Mouse (Mus musculus) 416B (cell line): ENCODE results near the gene Capn3.

Experiments
- DNase-seq: peaks from one replicate; pipeline ENCODE4 v3.0.0; 2011; ENCODE audit warnings: low read depth

Capn3 gene

DNA sequence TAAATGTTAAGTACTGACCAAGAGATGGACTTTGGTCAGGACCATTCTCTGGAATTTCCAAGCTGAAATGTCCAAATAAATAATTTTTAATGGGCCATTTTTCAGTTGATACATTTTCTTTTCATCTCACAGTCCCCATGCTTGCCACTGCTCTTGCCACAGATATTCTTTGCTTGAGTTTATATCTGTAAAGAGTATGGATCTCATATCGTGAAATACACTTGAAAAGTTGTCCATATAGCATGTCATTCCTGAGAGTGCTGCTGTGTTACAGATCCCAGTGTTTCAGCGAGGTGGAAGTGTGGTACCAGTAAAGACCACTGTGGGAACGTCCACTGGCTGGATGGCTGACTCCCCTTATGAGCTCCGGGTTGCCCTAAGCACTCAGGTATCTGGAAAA lies at the start of gene Capn3:
TSS of gene Capn3 (plus strand) at position 301 of the 400 bp plus-strand sequence.
- no peak for DNase-seq

DNA sequence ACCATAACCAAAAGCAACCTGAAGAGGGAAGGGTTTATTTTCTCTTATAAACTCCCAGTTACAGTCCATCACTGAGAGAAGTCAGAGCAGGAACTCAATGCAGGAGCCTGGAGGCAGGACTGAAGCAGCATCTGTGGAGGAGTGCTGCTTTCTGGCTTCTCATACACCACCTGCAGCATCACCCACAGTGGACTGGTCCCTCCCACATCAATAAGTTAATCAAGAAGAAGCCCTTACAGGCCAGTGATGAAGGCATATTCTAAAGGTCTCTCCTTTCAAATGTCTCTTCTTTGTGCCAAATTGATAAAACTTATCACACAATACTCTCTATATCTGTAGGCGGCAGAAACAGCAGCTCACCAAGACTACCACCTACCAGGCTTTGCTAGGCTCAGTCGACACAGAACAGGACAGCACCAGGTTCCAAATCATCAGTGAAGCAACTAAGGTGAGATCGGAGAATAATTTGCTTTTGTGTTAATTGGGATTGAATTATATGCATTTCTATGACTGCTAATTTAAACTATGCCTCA lies 44.7 kb upstream of the Capn3 start:
- DNase-seq = no peak

DNA sequence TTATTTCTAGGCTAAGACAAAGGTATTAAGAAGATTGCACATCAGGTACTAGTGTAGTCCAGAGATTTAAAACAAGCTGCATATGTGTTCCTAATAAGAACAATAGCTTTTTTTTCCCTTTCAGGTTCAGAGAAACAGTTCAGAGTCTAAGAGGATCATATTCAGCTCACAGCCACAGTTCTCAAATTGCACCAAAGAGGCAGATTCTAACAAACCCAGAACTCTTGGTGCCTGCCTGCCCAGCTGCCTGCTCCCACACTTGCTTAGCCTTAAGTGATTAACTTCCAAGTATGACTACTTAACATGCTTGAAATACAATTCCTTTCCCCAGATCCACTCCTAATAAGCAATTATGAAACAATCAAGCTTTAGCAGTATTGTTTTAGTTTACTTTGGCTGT lies 41.7 kb upstream of the Capn3 start:
- no peak for DNase-seq

DNA sequence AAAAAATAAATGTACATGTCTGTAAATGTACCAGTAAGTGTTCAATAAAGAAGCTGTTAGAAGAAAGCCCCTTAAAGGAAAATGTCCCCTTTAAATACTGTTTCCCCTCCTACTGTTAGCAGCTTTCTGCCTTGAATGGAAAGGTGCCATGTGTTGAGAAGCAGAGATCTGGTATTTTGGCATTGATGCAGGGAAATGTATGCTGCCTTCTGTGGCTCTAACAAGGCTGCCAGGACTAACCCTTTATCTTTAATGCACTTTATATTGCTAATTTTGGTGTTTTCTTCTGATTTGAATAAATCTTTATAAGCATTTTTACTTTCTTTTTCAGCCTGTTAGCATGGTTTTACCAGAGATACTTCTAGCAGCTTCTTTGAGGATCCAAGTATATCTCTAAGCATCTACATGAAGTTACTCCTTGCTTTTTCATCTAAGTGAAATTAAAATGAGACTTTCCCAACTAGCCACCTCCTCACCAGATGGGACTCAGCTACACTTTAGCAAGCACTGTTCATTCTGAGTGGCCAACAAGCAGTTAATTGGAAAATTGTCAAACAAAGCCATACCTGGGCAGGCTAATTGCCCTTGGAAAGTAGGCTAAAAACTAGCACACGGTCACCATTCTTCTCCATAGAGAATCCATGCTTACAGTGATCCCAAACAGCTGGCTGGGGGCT lies 40.9 kb upstream of the Capn3 start:
- DNase-seq = no peak

DNA sequence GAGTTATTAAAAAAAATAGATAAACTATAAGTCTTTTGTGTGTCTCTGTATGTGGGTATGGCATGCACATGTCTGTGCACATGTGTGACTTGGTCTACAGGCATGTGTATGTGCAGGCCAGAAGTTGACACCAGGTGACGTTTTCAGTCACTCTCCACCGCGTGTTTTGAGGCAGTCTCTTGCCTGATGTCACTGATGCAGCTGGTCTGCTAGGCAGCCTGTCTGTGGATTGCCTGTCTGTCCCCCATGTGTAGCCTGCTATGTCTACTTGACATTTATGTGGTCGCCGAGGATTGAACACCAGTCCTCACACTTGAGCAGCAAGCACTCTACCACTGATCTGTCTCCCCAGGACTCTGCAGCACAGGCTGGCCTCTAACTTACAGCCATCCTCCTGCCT lies 31.4 kb upstream of the Capn3 start:
- DNase-seq = no peak

DNA sequence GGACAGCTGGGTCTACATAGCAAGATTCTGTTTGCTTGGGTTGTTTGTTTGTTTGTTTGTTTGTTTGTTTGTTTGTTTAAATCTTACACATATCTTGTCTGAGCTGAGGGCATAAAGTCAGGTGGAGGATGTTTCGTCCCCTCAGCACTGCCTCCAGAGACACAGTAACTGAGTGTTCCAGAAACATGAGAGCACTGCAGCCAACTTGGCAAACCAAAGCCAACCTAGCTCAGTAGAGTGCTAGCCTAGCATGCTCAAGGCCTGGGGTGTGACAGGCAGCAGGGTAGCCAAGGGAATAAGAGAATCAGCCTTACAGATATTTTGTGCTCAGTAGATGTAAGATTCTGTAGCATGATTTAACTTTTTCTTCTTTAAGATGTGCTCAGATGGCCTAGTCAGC lies 11.3 kb upstream of the Capn3 start:
- no peak for DNase-seq

DNA sequence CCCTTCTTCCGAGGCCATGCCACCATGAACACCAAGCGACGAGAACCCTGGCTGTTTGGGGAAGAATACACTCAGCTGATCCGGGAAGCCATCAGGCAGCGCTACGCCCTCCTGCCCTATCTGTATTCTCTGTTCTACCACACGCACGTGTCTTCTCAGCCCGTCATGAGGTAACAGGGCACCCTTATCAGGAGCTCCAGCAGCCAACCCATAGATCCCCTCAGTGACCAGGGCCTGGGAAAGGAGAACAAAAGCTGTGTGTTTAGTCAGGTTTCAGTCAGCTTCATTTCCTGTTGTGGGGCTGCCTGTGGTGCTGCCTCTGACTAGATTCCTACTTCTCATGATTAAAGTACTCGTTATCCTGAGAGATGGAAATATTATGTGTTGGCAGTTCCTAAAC lies 9.4 kb upstream of the Capn3 start:
- DNase-seq = peak; percentile 87

DNA sequence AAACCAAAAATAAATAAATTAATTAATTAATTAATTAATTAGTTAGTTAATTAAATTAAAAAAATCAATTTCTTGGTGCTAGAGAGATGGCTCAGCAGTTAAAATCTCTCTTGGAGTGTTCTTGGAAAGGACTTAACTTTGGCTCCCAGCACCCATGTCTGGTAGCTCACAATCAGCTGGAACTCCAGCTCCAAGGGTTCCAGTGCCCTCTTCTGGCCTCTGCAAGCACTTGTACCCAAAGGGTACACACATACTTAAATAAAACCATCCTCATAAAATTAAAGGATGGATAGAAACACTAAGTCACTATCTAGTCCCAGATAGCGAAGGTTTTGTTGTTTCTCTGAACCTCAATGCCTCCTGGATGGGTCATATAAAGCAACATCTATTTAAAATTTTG lies 8.5 kb upstream of the Capn3 start:
- peak; percentile 57 for DNase-seq

DNA sequence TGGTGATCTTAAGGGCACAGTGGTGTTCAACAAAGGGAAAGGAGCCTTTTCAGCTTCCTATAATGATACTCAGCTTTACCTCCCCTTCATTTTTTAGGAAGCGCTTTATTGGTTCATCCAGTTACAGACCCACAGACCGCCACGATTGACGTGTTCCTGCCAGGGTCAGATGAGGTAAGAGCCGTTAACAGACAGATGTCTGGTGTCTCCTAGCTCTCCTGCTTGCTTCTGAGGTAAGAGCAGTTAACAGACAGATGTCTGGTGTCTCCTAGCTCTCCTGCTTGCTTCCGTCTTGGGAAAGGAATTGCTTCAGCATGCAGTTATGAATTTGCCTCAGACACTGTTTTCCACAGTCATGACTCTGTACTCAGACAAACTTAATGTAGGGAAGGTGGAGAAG lies 5.1 kb upstream of the Capn3 start:
- no peak for DNase-seq

DNA sequence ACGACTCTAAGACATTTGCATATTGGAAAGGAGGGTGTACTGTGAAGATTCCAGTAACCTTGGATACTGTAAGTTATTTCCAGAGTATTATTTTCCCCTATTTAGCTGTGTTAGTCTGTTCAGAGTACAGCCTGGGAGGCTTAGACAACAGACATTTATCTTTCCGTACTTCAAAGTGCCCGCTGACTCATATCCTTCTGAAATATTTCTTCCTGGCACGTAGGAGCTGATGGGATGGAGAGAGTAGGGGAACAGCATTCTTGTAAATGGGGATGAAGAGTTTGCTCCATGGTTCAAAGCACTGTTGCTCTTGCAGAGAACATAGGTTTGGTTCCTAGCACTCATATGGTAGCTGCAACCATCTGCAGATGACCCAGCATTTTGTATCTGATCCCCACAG lies 3.2 kb upstream of the Capn3 start:
- no peak for DNase-seq

DNA sequence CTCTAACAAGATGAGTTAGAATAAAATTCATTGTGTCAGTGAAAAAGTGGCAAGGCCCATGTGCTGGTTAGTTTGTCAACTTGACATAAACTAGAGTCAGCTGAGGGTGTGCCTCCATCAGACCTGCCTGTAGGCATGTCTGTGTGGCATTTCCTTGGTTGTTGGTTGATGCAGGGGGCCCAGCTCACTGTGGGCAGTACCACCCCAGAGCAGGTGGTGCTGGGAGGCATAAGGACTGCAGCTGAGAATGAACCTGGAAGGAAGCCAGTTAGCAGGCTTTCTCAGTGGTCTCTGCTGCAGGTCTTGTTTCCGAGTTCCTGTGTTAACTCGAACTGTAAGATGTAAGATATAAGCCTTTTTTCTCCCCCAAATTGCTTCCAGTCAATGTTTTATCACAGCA lies 832 bp upstream of the Capn3 start:
- no peak for DNase-seq

DNA sequence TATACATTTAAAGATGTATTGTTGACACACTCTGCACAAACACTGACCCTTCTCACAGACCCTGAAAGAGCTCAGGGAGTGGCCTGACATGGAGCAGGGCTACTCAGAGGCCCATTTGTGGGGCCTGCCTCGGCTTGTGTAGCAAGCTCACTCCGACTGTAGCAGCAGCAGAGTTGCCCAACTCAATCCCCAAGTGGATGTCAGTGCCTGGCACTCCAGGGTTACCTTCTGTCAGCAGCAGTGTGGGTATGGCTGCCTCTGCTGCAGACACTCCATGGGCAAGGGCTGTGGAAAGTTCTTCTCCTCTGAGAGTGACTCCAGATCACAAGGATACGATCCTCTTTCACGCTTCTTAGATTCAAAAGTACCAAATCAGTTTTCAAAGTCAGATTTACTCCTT lies 4.4 kb downstream of the Capn3 start:
- DNase-seq = no peak

DNA sequence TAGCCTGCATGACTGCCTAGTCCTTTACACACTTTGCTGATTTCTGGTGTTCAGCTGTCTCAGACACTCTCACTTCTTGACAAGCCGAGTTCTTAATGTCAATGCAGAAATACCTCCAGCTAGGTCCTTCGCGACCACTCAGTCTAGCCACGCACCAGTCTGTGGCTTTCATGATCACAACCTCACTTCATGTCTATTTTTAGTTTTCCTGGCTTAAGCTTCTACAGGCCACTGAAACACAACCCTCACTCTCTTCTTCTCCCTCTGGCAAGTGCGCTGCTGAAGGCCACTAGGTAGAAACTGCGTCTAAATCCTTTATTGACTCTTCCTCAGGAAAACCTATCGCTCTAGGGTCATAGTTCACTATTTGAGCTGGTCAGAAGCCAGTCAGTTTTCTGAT lies 7.5 kb downstream of the Capn3 start:
- DNase-seq = no peak

DNA sequence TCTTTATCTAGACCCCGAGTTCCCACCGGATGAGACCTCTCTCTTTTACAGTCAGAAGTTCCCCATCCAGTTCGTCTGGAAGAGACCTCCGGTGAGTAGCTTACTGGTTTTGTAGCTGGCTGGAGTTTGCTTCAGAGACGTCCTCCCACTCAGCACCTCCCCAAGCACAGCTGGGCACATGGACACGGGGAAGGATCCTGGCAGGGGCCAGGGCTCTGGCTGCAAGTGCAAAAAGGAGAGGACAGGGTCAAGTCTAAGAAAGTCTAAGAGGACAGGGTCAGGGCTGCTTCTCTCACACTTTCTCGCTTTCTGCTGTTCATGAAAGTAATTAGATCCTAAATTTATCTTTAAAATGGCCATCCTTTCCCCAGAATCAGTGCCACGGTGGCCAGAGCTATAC lies 8.3 kb downstream of the Capn3 start:
- DNase-seq = no peak

DNA sequence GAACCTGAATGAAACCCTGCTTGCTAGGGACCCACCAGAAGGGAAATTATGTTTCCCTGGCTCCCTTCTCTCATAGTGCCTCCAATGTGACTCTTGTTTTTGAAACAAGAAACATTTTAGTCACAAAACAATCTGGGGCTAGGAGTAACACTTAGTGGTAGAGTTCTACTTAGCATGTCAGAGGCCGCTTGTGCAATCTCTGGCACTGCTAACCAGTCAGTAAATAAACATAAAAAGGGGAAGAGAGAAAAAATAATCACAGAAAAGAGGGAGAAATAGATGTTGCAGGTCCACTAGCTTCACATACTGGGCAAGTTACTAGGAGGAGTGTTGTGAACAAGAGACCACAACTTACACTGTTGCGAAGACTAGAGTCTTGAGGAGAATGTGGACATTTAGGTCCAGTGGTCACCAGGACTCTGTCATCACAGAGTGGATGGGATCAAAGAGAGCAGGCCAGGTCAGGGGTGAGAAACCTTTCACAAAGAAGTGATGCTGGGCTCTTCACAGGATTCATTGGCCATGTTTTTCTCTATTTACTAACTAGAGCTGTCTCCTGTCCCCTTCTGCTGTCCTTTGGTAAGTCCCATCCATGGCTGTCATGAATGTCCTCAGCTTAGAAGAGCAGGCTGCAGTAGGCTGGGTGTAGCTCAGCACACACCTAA lies 9.0 kb downstream of the Capn3 start:
- DNase-seq = peak; percentile 61

DNA sequence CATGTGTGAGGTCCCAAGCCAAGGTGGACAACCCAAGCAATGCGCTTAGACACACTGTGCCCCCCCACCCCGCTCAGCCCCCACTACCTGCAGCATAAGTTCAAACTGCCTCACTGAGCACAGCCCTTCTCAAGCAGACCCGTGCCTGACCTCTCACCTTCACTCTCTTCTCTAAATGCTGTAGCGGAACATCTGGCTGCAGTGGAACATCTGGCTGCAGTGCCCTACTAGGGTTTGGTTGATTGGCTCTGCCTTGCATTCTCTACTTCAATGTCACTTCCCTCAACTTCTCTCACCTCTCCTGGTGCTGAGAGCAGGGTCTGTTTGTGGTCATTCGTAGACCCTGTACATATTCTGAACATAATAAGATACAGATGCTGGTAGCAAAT lies 9.6 kb downstream of the Capn3 start:
- DNase-seq = no peak

DNA sequence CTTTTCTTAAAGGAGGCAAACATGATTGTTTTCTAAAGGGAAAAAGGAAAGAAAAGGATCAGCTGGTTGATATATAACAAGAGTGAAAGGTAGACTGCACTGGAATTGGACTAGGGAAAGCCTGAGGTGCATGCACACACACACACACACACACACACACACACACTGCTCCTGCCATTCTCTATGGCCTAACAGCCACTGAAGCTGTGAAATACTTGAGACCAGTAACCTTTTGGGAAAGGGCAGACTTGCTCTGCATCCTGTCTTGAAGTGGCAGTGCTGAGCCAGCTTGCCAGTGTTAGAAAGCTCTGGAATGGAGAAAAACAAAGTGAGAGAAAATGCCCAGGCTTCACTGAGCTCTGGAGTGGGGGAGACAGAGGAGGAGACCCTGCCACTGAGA lies 12.2 kb downstream of the Capn3 start:
- DNase-seq = no peak

DNA sequence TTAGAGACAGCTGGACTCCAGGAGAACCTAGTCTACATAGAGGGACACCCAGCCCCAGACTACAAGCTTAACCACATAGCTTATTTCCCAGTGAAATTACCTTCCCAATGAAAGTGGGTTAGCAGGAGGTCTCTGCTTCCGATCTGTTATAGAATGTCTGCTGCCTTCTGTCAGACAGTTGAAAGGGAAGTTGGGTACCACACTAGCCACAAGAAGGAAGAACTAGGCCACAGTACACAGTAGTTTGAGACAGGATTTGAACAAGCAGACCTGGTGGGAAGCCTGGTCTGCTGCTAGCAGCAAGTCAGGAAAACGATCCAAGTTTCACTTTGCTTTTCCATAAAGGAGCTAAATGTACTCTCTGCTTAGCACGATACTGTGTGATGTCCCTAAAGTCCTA lies 13.4 kb downstream of the Capn3 start:
- peak; percentile 86 for DNase-seq

DNA sequence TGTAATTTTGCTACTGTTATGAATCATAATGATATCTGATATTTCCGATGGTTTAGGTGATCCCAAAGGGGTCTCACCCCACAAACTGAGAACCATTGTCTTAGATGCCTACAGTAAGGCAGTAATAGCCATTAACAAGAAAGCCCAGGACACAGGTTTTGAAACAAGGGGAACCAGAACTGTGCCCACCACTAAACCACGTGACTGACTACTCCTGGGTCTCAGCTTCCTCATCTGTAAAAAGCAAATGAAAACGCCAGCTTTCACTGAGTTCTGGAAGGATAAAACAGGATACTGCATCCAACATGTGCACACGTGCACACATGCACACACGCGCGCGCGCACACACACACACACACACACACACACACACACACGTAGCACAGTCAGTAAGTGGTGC lies 13.9 kb downstream of the Capn3 start:
- peak; percentile 64 for DNase-seq

DNA sequence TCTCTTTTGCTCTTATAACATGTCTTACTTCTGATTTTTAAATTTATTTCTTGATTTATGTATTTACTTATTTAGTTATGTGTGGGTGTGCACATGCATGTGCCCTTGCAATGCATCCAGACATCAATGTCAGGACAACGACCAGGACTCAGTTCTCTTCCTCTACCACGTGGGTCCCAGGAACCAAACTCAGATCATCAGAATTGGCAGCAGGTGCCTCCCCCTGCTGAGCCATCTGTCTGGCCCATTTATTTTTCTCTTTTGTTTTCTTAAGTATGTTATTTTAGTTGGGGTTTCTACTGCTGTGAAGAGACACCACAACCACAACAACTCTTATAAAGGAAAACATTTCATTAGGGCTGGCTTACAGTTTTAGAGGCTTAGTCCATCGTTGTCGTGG lies 15.0 kb downstream of the Capn3 start:
- no peak for DNase-seq

DNA sequence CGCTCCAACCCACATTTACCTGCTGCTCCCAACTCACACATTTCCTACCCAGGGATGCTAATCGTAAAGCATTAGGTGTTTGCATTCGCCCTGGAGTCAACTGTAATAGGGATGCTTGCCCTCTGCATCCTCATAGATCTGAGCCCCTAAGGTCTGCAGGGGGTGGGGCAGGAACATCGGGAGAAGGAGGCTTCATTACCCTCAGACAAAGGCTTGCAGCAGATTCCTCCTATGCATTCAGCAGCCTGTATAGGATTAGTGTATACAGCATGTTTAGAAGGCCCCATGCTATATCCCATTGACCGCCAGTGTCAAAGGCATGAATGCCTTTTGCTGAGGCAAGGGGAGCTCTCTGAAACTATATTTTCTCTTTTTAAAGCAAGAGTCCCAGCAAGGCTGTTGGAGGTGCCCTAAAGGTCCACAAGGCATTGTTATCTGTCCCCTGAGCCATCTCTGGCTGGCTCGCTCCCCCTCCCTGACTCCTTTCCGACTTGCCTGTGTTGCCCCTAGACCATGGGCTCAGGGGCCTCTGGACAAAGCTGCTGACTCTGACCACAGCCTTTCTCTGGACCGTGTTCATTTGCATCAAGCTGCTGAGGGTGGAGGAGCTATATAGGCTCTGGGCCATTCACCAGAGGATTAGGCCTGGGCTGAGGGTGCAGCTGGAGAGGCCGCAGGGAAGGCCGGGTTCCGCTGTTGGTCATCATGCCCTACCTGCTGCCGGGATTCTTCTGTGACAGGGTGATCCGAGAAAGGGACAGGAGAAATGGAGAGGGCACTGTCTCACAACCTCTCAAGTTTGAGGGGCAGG lies 20.7 kb downstream of the Capn3 start:
- DNase-seq = no peak

DNA sequence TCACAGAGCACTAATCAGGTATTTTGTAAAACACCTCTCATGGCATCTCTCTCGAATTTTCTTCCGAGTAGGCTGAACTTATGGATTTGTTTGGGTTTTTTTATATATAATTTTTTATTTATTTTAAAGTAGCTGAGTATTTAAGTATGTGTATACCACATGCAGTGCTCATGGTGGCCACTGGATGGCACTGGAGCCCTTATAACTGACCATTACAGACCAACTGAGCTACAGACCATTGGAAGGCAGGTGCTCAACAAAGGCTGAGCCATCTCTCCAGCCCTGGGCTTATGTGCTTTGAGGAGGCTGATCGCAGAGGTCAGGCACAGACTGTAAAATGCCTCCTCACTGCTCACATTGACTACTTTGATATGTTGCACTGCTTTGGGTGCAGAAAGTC lies 22.8 kb downstream of the Capn3 start:
- peak; percentile 87 for DNase-seq

DNA sequence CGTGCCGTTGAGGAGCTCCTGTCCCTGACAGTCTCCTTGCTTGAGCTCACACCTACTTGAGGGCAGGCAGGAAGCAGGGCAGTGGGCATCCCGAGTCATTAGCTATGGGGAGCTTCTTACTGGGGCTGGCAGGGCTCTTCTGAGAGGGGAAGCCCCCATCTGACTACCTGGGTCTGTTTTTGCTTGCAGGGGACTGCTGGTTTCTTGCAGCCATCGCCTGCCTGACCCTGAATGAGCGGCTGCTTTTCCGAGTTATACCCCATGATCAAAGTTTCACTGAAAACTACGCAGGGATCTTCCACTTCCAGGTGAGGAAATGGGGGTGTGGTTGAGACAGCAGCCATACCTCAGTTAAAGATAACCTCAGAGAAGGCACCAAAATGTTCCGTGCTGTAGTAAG lies 26.1 kb downstream of the Capn3 start:
- no peak for DNase-seq
